Mouse (Mus musculus): ENCODE measurements at regions not wholly inside any gene's neighbourhood (a gene's known extent, or its start where the extent isn't known, plus 50 kb on each side); places are given as distances from the start of the nearest gene placed in this dataset.
"Not testable (repeated sequence)": the region's sequence is repeated elsewhere in the genome, so short reads cannot be mapped to it uniquely, and the experiment has no call there.

DNA sequence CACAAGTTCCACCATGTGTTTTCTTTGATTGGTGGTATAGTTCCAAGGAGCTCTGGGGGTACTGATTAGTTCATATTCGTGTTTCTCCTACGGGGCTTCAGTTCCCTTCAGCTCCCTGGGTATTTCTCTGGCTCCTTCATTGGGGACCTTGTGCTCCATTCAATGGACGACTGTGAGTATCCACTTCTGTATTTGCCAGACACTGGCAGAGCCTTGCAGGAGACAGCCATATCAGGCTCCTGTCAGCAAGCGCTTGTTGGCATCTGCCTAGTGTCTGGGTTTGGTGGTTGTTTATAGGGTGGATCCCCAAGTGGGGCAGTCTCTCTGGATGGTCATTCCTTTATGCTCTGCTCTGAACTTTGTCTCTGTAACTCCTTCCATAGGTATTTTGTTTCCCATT lies 1905.5 kb upstream of the Sel1l start:
- DNase-seq (ENCODE audit: low read depth, low spot score) = not testable (repeated sequence)

GRCm38 (mm10) chr12:93748300-93748847 lies 1899.4 kb upstream of the Sel1l start:
- DNase-seq (ENCODE audit: low read depth, low spot score) = no peak

GRCm38 (mm10) chr12:93718704-93719497 lies 1869.9 kb upstream of the Sel1l start:
- no peak for DNase-seq (ENCODE audit: low read depth, low spot score)

DNA sequence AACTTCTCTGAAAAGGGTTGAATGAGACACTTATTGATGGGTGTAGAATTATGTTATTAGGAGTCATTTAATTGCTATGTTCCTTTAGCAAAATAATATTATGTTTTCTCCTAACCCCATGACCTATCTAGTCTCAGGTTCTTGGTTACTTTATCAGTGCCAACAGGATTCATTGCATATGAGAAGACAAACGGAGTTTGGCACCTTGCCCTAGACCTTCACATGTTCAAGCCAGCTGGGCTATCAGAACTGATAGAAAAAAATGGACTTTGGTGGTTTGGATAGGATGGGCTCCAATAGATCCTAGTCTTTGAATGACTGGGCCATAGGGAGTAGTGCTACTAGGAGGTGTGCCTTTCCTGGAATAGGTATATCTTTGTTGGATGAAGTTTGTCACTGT lies 1857.0 kb upstream of the Sel1l start:
- DNase-seq (ENCODE audit: low read depth, low spot score) = no peak

DNA sequence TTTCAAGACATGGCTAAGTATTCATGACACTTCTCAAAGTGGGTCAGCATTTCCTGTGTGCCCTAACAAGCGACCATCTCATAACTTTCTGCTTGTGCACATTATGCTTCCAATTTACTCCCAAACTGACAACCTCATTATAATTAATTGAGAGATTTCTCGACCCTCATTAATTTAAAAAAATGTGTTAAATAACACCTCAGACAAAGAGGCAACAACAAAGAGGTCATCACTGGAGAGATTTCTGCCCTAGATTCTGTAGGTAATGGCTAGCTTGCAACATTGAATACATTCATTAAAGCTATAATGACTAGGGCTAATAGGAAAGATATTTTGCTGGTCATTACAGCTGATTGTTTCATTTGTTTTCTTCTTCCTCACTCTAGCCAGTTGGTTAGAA lies 1838.2 kb upstream of the Sel1l start:
- no peak for DNase-seq (ENCODE audit: low read depth, low spot score)

GRCm38 (mm10) chr12:93684385-93684784 lies 1835.4 kb upstream of the Sel1l start:
- DNase-seq (ENCODE audit: low read depth, low spot score) = no peak

DNA sequence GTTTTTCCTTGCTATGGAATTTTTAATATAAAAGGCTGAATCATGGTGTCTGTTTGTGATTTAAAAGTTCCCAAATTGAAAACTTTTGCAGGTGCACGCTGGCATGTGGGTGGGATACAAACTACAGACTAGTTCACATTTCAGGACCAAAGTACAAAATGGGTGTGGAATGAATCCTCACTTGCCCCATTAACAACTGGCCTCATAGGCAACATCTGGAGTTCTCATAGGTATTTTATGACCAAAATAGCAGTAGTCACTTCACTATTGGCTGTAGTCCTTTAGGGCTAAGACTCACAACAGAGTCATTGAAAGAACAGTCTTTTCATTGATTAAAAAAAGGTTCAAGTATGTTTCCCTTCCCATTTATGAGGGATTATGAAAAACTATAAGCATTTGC lies 1828.5 kb upstream of the Sel1l start:
- no peak for DNase-seq (ENCODE audit: low read depth, low spot score)

GRCm38 (mm10) chr12:93675032-93675431 lies 1826.1 kb upstream of the Sel1l start:
- DNase-seq (ENCODE audit: low read depth, low spot score) = no peak

DNA sequence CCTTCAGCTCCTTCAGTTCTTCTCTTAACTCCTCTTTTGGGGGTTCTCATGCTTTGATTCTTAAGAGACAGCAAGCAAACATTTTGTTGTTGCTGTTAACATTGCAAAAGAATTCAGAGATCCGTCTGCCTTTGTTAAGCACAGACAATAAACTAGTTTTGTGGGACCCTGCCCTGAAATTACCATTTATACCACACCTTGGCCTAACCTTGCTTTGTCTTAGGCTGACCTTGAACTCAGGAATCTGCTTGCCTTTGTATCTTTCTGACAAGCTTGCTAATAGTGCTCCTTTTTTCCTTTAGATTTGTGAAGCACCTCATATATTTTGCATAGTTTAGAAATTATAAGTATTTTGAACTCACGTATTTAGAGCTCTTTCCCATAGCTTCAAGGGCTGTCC lies 1820.3 kb upstream of the Sel1l start:
- DNase-seq (ENCODE audit: low read depth, low spot score) = peak; percentile 58

DNA sequence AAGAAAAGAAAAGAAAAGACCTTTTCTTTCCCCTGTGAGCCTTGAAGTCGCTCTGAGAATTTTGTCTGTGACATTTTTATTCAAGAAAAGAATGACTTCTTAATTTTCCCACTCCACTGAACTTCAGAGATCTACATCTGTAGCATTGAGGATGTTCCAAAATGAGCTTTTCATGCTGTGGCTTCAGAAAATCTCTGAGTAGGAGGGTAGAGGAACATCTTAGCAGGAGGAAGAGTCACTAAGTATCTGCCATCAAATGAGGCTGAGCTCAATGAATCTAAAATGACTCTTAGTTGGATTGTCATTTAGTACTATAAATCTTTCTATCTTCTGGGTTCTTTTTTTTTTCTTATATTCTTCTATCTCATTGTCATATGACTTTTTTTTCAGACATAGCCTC lies 1817.8 kb upstream of the Sel1l start:
- DNase-seq (ENCODE audit: low read depth, low spot score) = no peak

Measured in ES-CJ7 (cell line).